Mouse (Mus musculus) hindbrain, embryonic 16.5 days (tissue): Measurements from ENCODE around the gene Gpr119. TPM values are rescaled to one million over a fixed set of nuclear protein-coding genes. Genes with fewer than 3 reads are reported as not detected.

Experiments
- ATAC-seq: fragments of 200-750 bp; cut with Nextera tagmentation; 2 replicates; pipeline ENCODE4 v1.8.0; 2017; ENCODE audit warnings: moderate TSS enrichment, moderate library complexity
- H3K27ac ChIP-seq: fragments of 300-500 bp; sonication (generic); 2 replicates; pipeline ENCODE4 v1.5.1; 2014; ENCODE audit warnings: low read depth, mild to moderate bottlenecking, control low read depth, low read length, moderate library complexity
- H3K27me3 ChIP-seq: fragments of 300-500 bp; sonication (generic); replicated peaks from 2 replicates; pipeline ENCODE4 v1.6.1; 2014; ENCODE audit warnings: low read length; ENCODE audit not compliant: control insufficient read depth, insufficient read depth
- H3K36me3 ChIP-seq: fragments of 300-500 bp; sonication (generic); 2 replicates; pipeline ENCODE4 v1.6.1; 2014; ENCODE audit warnings: mild to moderate bottlenecking, low read length, moderate library complexity, mixed read lengths; ENCODE audit not compliant: control insufficient read depth, insufficient read depth
- H3K4me1 ChIP-seq: fragments of 300-500 bp; sonication (generic); 2 replicates; pipeline ENCODE4 v1.6.1; 2014; ENCODE audit warnings: low read depth, low read length; ENCODE audit not compliant: control insufficient read depth, insufficient read depth
- H3K4me2 ChIP-seq: fragments of 300-500 bp; sonication (generic); 2 replicates; pipeline ENCODE4 v1.6.1; 2014; ENCODE audit warnings: mild to moderate bottlenecking, low read length, control low read depth, moderate library complexity
- H3K4me3 ChIP-seq: fragments of 300-500 bp; sonication (generic); 2 replicates; pipeline ENCODE4 v1.5.1; 2014; ENCODE audit warnings: mild to moderate bottlenecking, low read length, control low read depth, moderate library complexity
- H3K9ac ChIP-seq: fragments of 300-500 bp; sonication (generic); 2 replicates; pipeline ENCODE4 v1.6.1; 2014; ENCODE audit warnings: low read depth, mild to moderate bottlenecking, control low read depth, low read length, moderate library complexity
- H3K9me3 ChIP-seq: fragments of 300-500 bp; sonication (generic); 2 replicates; pipeline ENCODE4 v1.6.1; 2014; ENCODE audit warnings: mild to moderate bottlenecking, low read length, moderate library complexity; ENCODE audit not compliant: control insufficient read depth
- WGBS: fragments of 180-500 bp; shearing (Covaris S2); extraction: QIAGEN DNeasy Blood & Tissue Kit; methylation state at CpG from one replicate; pipeline ENCODE4 v1.1.7; 2014; 5-methylcytosine and 5-hydroxymethylcytosine counted together
- polyA plus RNA-seq: library from polyadenylated mRNA; unstranded; fragments of >200 nt; fragmentation: Nextera tagmentation; extraction: Ambion mirVana; gene quantifications from 2 replicates; pipeline ENCODE4 v1.2.1, GENCODE M21; 2015

Gene Gpr119
- not detected in 2 replicates for polyA plus RNA-seq

DNA sequence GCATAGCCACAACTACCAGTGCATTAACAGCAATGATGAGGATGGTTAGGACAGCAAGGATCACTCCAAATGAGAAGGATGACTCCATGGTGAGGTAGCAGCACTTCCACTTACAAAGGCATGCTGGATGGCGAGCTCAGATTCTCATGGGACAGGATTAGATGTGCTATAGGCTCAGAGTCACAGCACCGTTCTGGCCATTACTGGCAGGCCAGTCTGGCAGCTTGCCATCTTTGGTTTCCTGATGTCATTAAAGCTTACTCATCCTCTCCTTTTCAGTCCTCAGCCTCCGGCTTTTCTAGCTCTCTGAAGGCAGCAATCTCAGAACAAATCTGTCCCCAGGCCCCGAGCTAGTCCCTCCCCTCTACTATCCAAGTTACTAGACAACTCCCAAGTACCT, at the start of gene Gpr119:
Gene Gpr119 (minus strand): TSS at position 308 of the 400 bp plus-strand sequence.
- Histone ChIP-seq H3K4me1 (no peaks in the 10 kb centered on the region), H3K4me2 (no peak within 1 kb of the TSS), H3K27ac (no peak within 1 kb of the TSS), H3K9me3 (no peaks in the 10 kb centered on the region), H3K27me3 (no peaks in the 10 kb centered on the region), H3K4me3 (no peak within 1 kb of the TSS), H3K9ac (no peak within 1 kb of the TSS), H3K36me3 (no peaks in the 10 kb centered on the region)
- ATAC-seq, result no peak
- WGBS, result 64% methylated on average over 4 of the region's 4 CpGs

DNA sequence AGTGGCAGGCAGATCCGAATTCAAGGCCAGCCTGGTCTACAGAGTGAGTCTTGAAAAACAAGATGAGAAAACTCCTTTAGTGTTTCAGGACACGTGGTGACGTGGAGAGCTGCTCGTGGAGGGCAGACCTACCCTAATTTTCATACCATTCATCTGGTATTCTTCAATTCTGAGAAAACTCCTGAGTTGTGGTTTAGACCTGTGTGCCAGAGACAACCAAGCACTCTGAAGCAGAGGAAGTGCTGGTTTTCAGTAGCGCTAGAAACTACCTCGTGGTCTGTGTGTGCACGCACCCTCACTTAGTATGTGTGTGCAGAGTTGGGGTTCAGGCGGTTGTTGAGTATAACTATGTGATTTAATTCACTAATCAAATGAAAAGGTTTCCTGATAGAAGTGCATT, 38.6 kb upstream of the Gpr119 start:
- no peak overlapping the region for H3K9ac ChIP-seq
- ATAC-seq, result no peak

DNA sequence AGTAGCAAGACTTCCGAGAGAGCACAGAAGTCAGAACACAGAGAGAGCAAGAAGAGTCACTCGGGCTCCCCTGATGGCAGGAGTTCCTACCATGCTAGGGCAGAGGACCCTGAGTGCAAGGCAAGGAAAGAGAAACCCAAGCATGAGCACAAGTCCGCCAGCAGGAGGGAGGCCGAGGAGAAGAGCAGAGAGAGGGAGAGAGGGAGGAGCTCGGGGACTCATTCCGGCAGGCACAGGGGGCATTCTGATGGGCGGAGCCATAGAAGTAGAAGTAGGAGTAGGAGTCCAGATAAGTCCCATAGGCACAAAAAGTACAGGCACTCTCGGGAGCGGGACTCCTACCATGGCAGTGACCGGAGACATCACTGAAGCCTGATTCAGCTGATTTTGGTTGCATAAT, 35.4 kb upstream of the Gpr119 start:
- no peak for ATAC-seq
- Histone ChIP-seq H3K36me3 (no peaks in the 10 kb centered on the region), H3K27ac (no peak overlapping the region), H3K9ac (no peak overlapping the region), H3K27me3 (no peaks in the 10 kb centered on the region), H3K4me2 (no peak overlapping the region), H3K4me1 (no peaks in the 10 kb centered on the region), H3K9me3 (no peaks in the 10 kb centered on the region), H3K4me3 (no peak overlapping the region)
- 84% methylated on average over 10 of the region's 10 CpGs for WGBS

More for the DNA sequence above, 38.6 kb upstream of the Gpr119 start:
- H3K27ac ChIP-seq, result no peak overlapping the region
- 91% methylated on average over 8 of the region's 8 CpGs for WGBS
- no peaks in the 10 kb centered on the region for H3K36me3 ChIP-seq
- no peaks in the 10 kb centered on the region for H3K9me3 ChIP-seq
- H3K4me1 ChIP-seq, result no peaks in the 10 kb centered on the region
- H3K4me3 ChIP-seq, result no peak overlapping the region
- H3K4me2 ChIP-seq, result no peak overlapping the region
- no peaks in the 10 kb centered on the region for H3K27me3 ChIP-seq

DNA sequence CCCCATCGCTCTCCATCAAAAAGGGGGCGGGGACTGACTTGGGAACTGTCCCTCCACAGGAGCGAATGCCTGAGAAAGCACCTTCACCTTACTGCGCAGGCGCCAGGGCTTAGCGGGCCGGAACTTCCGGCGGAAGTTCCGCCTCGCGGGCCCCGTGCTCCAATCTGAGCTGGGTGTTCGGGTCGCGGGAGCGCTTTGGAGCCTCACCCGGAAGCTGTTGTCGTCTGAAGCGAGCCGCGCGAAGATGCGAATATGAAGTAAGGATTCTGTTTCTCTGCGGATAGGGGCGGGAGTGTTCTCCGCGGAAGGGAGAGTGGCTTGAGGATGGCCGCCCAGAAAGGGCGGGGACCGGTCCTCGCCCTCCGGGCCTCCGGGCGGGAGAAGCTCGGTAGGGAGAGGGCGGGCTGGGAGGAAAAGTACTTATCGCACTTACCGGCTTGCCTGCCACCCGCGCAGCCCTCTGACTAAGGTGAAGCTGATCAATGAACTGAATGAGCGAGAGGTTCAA, 20.6 kb upstream of the Gpr119 start, which contains the start of gene Rbmx2:
Gene Rbmx2 (plus strand): TSS at position 141 of the 508 bp plus-strand sequence.
- ATAC-seq, result peak; percentile 100
- peak within 1 kb of the TSS; percentile 65 for H3K4me3 ChIP-seq
- WGBS, result 14% methylated on average over 39 of the region's 42 CpGs
- H3K4me1 ChIP-seq, result peaks cover 5% of the 10 kb centered on the region
- no peak within 1 kb of the TSS for H3K27ac ChIP-seq
- H3K4me2 ChIP-seq, result peak within 1 kb of the TSS; percentile 64
- no peaks in the 10 kb centered on the region for H3K9me3 ChIP-seq
- no peaks in the 10 kb centered on the region for H3K36me3 ChIP-seq
- H3K9ac ChIP-seq, result peak within 1 kb of the TSS; percentile 66
- H3K27me3 ChIP-seq, result no peaks in the 10 kb centered on the region

DNA sequence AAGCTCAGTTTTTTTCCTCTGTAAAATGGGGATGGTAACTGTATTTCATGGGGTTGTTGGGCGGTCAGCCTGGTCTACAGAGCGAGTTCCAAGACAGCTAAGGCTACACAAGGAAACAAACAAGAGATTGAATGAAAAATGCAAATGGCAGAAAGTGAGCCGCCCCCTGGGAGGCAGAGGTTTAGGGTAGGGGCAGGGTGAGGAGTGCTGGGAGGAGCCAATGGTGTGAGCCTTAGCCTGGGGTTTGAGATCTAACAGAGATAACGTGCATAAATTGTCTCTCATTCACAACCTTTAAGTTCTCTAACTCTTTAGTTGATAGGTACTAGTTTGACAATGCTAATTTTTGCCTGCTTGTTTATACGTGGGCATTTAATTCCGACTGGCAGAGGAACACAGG, 20.2 kb upstream of the Gpr119 start:
- Histone ChIP-seq H3K4me3 (peak overlapping the region; percentile 65), H3K4me2 (peak overlapping the region; percentile 58), H3K27ac (no peak overlapping the region), H3K9ac (0 out of 2 replicates have a peak overlapping the region, but pooled peaks have one; percentile 25), H3K4me1 (peaks cover 5% of the 10 kb centered on the region), H3K9me3 (no peaks in the 10 kb centered on the region), H3K27me3 (no peaks in the 10 kb centered on the region), H3K36me3 (no peaks in the 10 kb centered on the region)
- ATAC-seq, result peak; percentile 93
- 17% methylated on average over 6 of the region's 6 CpGs for WGBS

DNA sequence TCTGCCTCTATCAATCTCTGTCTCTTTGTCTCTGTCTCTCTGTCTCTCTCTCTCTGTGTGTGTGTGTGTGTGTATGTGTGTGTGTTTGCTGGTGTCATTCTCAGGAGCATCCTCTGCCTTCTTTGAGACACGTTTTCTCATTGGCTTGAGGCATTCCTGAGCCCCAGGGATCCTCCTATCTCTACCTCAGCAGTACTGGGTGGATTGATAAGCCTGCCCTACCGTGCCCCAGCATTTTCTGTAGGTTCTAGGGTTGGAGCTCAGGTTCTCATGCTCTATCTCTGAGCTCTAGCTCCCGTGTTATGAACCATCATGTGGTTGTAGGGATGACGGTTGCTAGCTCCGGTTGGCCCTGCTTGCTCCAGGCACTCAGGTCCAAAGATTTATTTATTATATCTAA, 9.6 kb upstream of the Gpr119 start:
- Histone ChIP-seq H3K9ac (no peak overlapping the region), H3K9me3 (no peaks in the 10 kb centered on the region), H3K4me1 (no peaks in the 10 kb centered on the region), H3K4me3 (no peak overlapping the region), H3K27me3 (no peaks in the 10 kb centered on the region), H3K27ac (no peak overlapping the region), H3K4me2 (no peak overlapping the region), H3K36me3 (no peaks in the 10 kb centered on the region)
- 78% methylated on average over 5 of the region's 5 CpGs for WGBS
- no peak for ATAC-seq

DNA sequence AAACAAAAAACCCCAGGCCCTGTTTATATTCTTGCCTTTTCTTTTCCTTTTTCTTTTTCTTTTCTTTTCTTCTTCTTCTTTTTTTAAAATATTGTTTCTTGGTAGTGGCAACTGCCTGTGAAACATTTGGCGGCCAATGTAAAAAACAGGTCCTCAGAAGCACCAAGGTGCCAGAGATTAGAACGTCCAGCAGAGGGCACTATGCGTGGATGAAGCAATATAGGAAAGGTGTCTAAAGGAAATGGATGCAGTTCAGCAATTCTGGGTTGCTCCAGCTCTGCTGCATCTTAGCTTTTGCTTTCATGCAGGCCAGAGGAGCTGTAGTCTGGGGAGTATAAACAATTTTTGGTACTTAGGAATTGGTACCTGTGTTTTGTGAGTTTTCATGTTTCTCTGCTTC, 9.2 kb upstream of the Gpr119 start:
- 25% methylated on average over 3 of the region's 3 CpGs for WGBS
- Histone ChIP-seq H3K4me3 (no peak overlapping the region), H3K9me3 (no peaks in the 10 kb centered on the region), H3K4me1 (no peaks in the 10 kb centered on the region), H3K27me3 (no peaks in the 10 kb centered on the region), H3K9ac (no peak overlapping the region), H3K4me2 (no peak overlapping the region), H3K27ac (no peak overlapping the region), H3K36me3 (no peaks in the 10 kb centered on the region)
- ATAC-seq, result no peak

DNA sequence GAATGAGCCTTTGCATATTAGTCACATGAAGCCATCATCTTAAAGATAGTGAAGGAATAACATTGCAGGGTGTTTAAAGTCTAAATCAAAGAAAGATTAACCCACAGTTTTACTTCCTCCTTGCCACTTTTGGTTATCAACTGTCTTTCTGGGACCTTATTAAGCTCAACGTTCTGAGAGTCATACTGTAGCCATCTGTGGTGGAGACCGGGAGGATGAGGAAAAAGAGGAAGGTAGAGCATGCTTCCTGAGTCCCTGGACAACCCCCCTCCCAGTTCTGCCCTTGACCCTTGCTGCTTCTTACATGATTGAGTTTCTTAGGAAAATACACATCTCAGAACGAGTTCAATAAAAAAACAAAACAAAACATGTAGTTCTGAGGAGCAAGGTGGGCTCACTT, 2.6 kb downstream of the Gpr119 start:
- Histone ChIP-seq H3K4me3 (no peak overlapping the region), H3K36me3 (no peaks in the 10 kb centered on the region), H3K4me1 (no peaks in the 10 kb centered on the region), H3K9me3 (no peaks in the 10 kb centered on the region), H3K27me3 (no peaks in the 10 kb centered on the region), H3K4me2 (no peak overlapping the region), H3K9ac (no peak overlapping the region), H3K27ac (no peak overlapping the region)
- 70% methylated on average over 3 of the region's 3 CpGs for WGBS
- no peak for ATAC-seq

DNA sequence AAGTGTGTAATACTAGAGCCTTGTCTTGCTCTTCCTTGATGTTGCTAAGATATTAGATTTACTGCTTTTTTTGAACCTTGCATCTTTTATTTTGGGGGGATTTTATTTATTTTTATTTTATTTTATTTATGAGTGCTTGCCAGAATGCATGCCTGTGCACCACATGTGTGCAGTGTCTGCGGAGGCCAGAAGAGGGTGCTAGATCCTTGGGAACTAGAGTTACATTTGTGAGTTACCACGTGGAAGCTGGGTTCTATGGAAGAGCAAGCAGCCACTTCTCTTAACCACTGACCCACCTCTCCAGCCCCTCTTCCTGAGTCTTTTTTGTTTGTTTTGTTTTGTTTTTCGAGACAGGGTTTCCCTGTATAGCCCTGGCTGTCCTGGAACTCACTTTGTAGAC, 4.7 kb downstream of the Gpr119 start:
- Histone ChIP-seq H3K27me3 (no peaks in the 10 kb centered on the region), H3K4me2 (no peak overlapping the region), H3K9me3 (no peaks in the 10 kb centered on the region), H3K27ac (no peak overlapping the region), H3K36me3 (no peaks in the 10 kb centered on the region), H3K4me3 (no peak overlapping the region), H3K9ac (no peak overlapping the region), H3K4me1 (no peaks in the 10 kb centered on the region)
- WGBS, result 66% methylated on average over 3 of the region's 3 CpGs
- no peak for ATAC-seq

DNA sequence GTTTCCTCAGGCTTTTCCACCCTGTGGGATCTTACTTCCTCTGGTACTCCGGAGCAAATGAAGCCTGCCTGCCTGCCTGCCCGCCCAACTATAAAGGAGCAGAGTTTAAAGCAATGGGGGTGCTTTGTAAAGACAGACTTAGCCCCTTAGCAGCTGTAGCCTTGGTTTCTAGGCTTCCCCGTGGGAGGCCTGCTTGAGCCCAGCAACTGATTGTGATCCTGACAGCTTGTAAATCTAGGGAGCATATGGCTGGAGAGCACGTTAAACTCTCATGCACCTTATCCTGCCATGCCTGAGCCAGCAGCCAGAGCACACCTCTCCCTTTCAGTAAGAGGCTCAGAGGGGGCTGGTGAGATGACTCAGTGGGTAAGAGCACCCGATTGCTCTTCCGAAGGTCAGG, 7.5 kb downstream of the Gpr119 start:
- no peaks in the 10 kb centered on the region for H3K36me3 ChIP-seq
- 30% methylated on average over 6 of the region's 6 CpGs for WGBS
- no peak overlapping the region for H3K9ac ChIP-seq
- H3K27me3 ChIP-seq, result no peaks in the 10 kb centered on the region
- no peak overlapping the region for H3K27ac ChIP-seq
- ATAC-seq, result peak; percentile 74
- no peak overlapping the region for H3K4me2 ChIP-seq
- H3K9me3 ChIP-seq, result no peaks in the 10 kb centered on the region
- H3K4me3 ChIP-seq, result no peak overlapping the region
- H3K4me1 ChIP-seq, result no peaks in the 10 kb centered on the region
